Mouse (Mus musculus): ENCODE results near the gene Rnf40. TPM values are rescaled to one million over a fixed set of nuclear protein-coding genes. Genes with fewer than 3 reads are reported as not detected.

Rnf40 gene
- total and polyA plus RNA-seq, 3 experiments: 39.3 to 73.0 (median 48.6) TPM

DNA sequence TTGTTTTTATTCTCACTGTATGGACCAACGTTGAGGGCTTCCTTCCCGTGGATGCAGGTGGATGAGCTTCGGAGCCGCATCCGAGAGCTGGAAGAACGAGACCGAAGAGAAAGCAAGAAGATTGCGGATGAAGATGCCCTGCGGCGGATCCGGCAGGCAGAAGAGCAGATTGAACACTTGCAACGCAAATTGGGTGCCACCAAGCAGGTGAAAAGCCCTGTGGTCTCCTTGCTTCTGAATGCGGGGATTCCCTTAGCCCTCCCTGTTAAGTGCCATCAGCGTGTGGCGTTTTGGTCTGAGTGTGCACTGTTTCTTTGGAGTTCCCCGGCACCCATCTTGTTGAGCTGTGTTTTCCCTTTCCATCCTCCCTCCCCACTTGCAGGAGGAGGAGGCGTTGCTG, 8.2 kb downstream of the Rnf40 start:
- peak overlapping the region; percentile 33; the same call in 1 of the 2 replicates for H3K27ac ChIP-seq (ENCODE audit: insufficient read depth, low read depth)
- H3K9me3 ChIP-seq (replicated peaks; ENCODE audit: low read length): no peaks in the 10 kb centered on the region
- DNase-seq (ENCODE audit: extremely low read depth): peak; percentile 58
- in situ Hi-C loops (cut with MboI; ENCODE audit: low pct_ligation_motif_present, low pct_unique_long_range_greater_than_20kb, low sequenced_read_pairs): no loop called here
- 0 out of 2 replicates have a peak, but pooled peaks have one; percentile 9 for TF ChIP-seq BHLHE40 (IDR thresholded peaks at IDR 0.05; ENCODE audit: low read depth, low read length)
- TF ChIP-seq JUN (IDR thresholded peaks at IDR 0.05; ENCODE audit: insufficient read depth, low read depth, low read length): no peak
- TF ChIP-seq ZMIZ1 (IDR thresholded peaks at IDR 0.05; ENCODE audit: low read depth, low read length): no peak
- TF ChIP-seq USF2 (conservative IDR thresholded peaks at IDR 0.05; ENCODE audit: low read depth, low read length): no peak
- no peak for TF ChIP-seq MEF2A (IDR thresholded peaks at IDR 0.05; ENCODE audit: borderline replicate concordance, low read depth, low read length)
- peak overlapping the region in 1 of 3 experiments; percentile 53 for H3K4me3 ChIP-seq (replicated peaks in 1 of 3; ENCODE audit: low read depth in 2 of 3, low read length in 2 of 3, poor library complexity in 1 of 3)
- H3K36me3 ChIP-seq (replicated peaks in 1 of 2; ENCODE audit: control insufficient read depth in 1 of 2, insufficient read depth in 1 of 2, low read length in 1 of 2): peaks cover 90 to 98% of the 10 kb centered on the region in 2 experiments
- H3K27me3 ChIP-seq (replicated peaks): no peaks in the 10 kb centered on the region
- dilution Hi-C loops (cut with MboI; ENCODE audit: extremely low pct_ligation_motif_present, extremely low pct_unique_long_range_greater_than_20kb, low sequenced_read_pairs): no loop called here
- no peaks in the 10 kb centered on the region for H3K79me2 ChIP-seq (replicated peaks; ENCODE audit: control insufficient read depth, extremely low read depth, insufficient read depth, poor library complexity, severe bottlenecking)
- H3K4me1 ChIP-seq (ENCODE audit: control insufficient read depth in 1 of 2, insufficient read depth in 2 of 2): peaks cover 3 to 78% of the 10 kb centered on the region in 2 experiments; a peak in 3 of 4 replicates
- H3K9ac ChIP-seq (ENCODE audit: insufficient read depth, low read depth): no peak overlapping the region
- no peak overlapping the region for H3K4me2 ChIP-seq (ENCODE audit: insufficient read depth, low read depth, poor library complexity, severe bottlenecking)

DNA sequence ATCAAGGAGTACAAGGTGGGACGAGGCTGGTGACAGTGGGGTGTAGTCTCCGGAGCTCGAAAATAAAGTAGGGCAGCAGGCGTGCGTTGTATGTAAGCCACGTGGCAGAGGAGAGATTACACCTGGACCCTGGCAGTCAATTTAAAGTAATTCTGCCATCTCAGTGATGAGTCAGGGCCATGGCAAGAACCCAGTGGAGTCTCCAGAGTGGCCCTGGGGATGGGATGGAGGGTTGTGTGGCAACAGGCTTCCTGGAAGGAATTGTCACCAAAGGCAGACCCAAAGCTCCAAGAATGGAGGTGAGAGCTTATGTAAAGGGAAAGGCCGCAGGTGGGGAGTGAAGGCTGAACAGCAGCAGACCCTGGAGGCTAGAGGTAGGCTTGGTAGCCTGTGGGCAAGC, 12.0 kb downstream of the Rnf40 start:
- TF ChIP-seq TBP (conservative IDR thresholded peaks at IDR 0.05; ENCODE audit: low read depth, low read length) (no peak), MAX (IDR thresholded peaks at IDR 0.05; ENCODE audit: low read length) (no peak), IRF4 (IDR thresholded peaks at IDR 0.05; ENCODE audit: low read depth, low read length) (no peak), CTCF (conservative IDR thresholded peaks at IDR 0.05 in 1 of 2, IDR thresholded peaks at IDR 0.05 in 1 of 2; ENCODE audit: low read depth in 2 of 2, low read length in 2 of 2) (no peak), POLR2A (IDR thresholded peaks at IDR 0.05; ENCODE audit: low read depth, low read length) (no peak), EP300 (IDR thresholded peaks at IDR 0.05; ENCODE audit: low read length) (no peak), CHD1 (IDR thresholded peaks at IDR 0.05; ENCODE audit: low read depth, low read length) (no peak), MEF2A (IDR thresholded peaks at IDR 0.05; ENCODE audit: borderline replicate concordance, low read depth, low read length) (no peak), NRF1 (IDR thresholded peaks at IDR 0.05; ENCODE audit: low read depth, low read length) (no peak), POLR2AphosphoS2 (IDR thresholded peaks at IDR 0.05; ENCODE audit: low read depth, low read length) (no peak), RCOR1 (conservative IDR thresholded peaks at IDR 0.05; ENCODE audit: low read depth, low read length) (no peak)
- Histone ChIP-seq H3K4me2 (ENCODE audit: insufficient read depth, low read depth, poor library complexity, severe bottlenecking) (no peak overlapping the region), H3K9ac (ENCODE audit: insufficient read depth, low read depth) (no peak overlapping the region), H3K9me3 (replicated peaks; ENCODE audit: low read length) (no peaks in the 10 kb centered on the region), H3K36me3 (replicated peaks in 1 of 2; ENCODE audit: control insufficient read depth in 1 of 2, insufficient read depth in 1 of 2, low read length in 1 of 2) (peaks cover 83 to 96% of the 10 kb centered on the region in 2 experiments), H3K4me3 (replicated peaks in 1 of 3; ENCODE audit: low read depth in 2 of 3, low read length in 2 of 3, poor library complexity in 1 of 3) (no peak overlapping the region), H3K79me2 (replicated peaks; ENCODE audit: control insufficient read depth, extremely low read depth, insufficient read depth, poor library complexity, severe bottlenecking) (no peaks in the 10 kb centered on the region), H3K4me1 (ENCODE audit: control insufficient read depth in 1 of 2, insufficient read depth in 2 of 2) (peaks cover 8 to 52% of the 10 kb centered on the region in 2 experiments), H3K27ac (ENCODE audit: insufficient read depth, low read depth) (no peak overlapping the region), H3K27me3 (replicated peaks) (no peaks in the 10 kb centered on the region)
- no peak for DNase-seq (ENCODE audit: extremely low read depth)
- in situ Hi-C loops (cut with MboI; ENCODE audit: low pct_ligation_motif_present, low pct_unique_long_range_greater_than_20kb, low sequenced_read_pairs): no loop called here
- dilution Hi-C loops (cut with MboI; ENCODE audit: extremely low pct_ligation_motif_present, extremely low pct_unique_long_range_greater_than_20kb, low sequenced_read_pairs): no loop called here
